7 mouse cellular contexts compared by ENCODE assay signal in the genomic region with DNA sequence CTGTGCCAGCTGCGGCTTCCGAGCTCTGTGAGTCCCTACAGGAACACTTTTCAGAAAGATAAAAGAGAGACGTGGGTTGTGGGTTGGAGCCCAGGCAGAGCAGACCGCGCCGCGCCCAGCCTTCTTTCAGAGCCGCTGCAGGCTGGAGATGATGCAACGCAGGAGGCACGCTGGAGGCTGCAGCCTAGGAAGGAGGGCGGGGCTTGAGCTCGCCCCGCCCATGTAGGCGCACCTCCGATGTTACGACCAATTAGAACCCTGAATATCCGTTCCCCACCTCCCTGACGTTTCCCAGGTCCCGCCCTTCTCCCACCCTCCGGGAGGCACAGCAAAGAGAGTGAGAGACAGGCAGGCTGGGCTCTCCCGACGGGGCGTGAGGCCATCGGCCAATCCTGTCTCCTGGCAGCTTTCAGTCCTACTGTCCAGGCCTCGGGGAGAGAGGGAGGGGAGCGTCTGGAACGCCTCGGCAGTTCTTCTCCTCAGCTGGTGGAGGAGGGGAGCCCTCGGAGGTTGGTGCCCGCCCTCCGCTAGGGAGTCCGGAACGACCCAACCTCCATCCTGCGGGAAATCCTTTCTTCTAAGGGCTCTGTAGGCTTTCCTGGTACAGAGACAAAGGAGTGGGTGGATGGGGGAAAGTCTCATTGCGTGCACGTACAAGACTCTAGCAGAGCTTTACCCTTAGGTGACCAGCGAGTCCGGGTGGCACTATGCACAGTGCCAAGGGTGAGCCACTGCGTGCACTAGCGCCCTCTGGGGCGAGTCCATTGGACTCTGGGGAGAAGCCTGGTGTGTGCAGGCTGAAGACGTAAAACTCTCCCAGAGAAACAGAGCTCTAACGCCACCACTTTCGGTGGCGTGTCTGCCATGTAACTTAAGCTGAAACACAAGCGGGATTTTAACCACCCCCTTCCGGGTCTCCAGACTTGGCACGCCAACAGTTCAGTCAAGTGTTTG. TPM values are rescaled to one million over a fixed set of nuclear protein-coding genes. Genes with fewer than 3 reads are reported as not detected.
DNase-seq lines count a peak whose midpoint lies in the region; ATAC-seq lines count a peak whose summit lies in the region.

A gene (minus strand): TSS at position 153 of the 954 bp plus-strand sequence.

- peaks cover 6% of the 10 kb centered on the region; the same call in 1 of the 2 replicates for H3K4me1 ChIP-seq in intestine, embryonic 16.5 days (ENCODE audit: control insufficient read depth, insufficient read depth, low read length)
- peaks cover 9% of the 10 kb centered on the region; the same call in 1 of the 2 replicates for H3K4me1 ChIP-seq in midbrain, embryonic 11.5 days (ENCODE audit: control insufficient read depth, insufficient read depth, low read length)

- no peaks in the 10 kb centered on the region for H3K36me3 ChIP-seq in intestine, embryonic 16.5 days (ENCODE audit: control insufficient read depth, insufficient read depth, low read length)
- no peaks in the 10 kb centered on the region for H3K36me3 ChIP-seq in midbrain, embryonic 11.5 days (ENCODE audit: control insufficient read depth, insufficient read depth, low read length)

- no peaks in the 10 kb centered on the region for H3K9me3 ChIP-seq in intestine, embryonic 16.5 days (ENCODE audit: control insufficient read depth, low read length)
- no peaks in the 10 kb centered on the region for H3K9me3 ChIP-seq in midbrain, embryonic 11.5 days (ENCODE audit: control insufficient read depth, low read length)

- H3K4me2 ChIP-seq in intestine, embryonic 16.5 days (ENCODE audit: low read depth, low read length): peak within 1 kb of the TSS; percentile 96
- H3K4me2 ChIP-seq in midbrain, embryonic 11.5 days: peak within 1 kb of the TSS; percentile 79

- H3K9ac ChIP-seq in intestine, embryonic 16.5 days (ENCODE audit: low read depth, low read length): peak within 1 kb of the TSS; percentile 84
- peak within 1 kb of the TSS; percentile 74 for H3K9ac ChIP-seq in midbrain, embryonic 11.5 days (ENCODE audit: low read length)

- no peaks in the 10 kb centered on the region for H3K27me3 ChIP-seq in intestine, embryonic 16.5 days (replicated peaks; ENCODE audit: control insufficient read depth, insufficient read depth, low read length)
- no peaks in the 10 kb centered on the region for H3K27me3 ChIP-seq in midbrain, embryonic 11.5 days (ENCODE audit: control insufficient read depth, insufficient read depth, low read length)

- peak; percentile 99 for ATAC-seq in intestine, embryonic 16.5 days
- peak; percentile 99 for ATAC-seq in midbrain, embryonic 11.5 days (ENCODE audit: low FRiP score)

- WGBS in intestine, embryonic 16.5 days: under 1% methylated on average over 46 of the region's 48 CpGs
- WGBS in midbrain, embryonic 11.5 days: under 1% methylated on average over 48 of the region's 48 CpGs

- peak; percentile 94 for DNase-seq in adrenal gland, adult 8-10 months
- DNase-seq in embryo, embryonic 9.5 days (ENCODE audit: extremely low spot score): peak; percentile 99
- DNase-seq in gastrocnemius, postnatal 4 days (ENCODE audit: low spot score in 2 of 2): peak; percentile 69 to 90
- DNase-seq in left cerebral cortex, postnatal 36 days (ENCODE audit: low spot score in 2 of 2): peak; percentile 90 to 91
- peak; percentile 100 for DNase-seq in midbrain, embryonic 11.5 days (ENCODE audit: low spot score, missing footprints)
- DNase-seq in skeletal muscle tissue, adult 2 months (ENCODE audit: low read depth, low spot score): peak; percentile 97

- intact Hi-C loops in left cerebral cortex, postnatal 36 days (cut with DNase I): loop anchor here (2.0 to 10.0 kb wide), 4 partner anchors 68 to 406 kb away; no protein-coding TSS in a partner anchor

- H3K4me3 ChIP-seq in intestine, embryonic 16.5 days (ENCODE audit: low read length): peak within 1 kb of the TSS; percentile 77
- peak within 1 kb of the TSS; percentile 69 for H3K4me3 ChIP-seq in midbrain, embryonic 11.5 days (ENCODE audit: low read depth, low read length)

- peak within 1 kb of the TSS; percentile 98 for H3K27ac ChIP-seq in intestine, embryonic 16.5 days (ENCODE audit: low read length)
- peak within 1 kb of the TSS; percentile 81 for H3K27ac ChIP-seq in midbrain, embryonic 11.5 days (ENCODE audit: low read depth, low read length)

RNA-seq across cellular contexts. Expression of the gene that starts here (rescaled TPM):
- total RNA-seq in adrenal gland, adult 8-10 months (2022): 10 to 100 TPM in 1 of 4 experiments, 1 to 10 TPM in 3; 8.3 to 10.8 (median 9.3) TPM
- total RNA-seq in gastrocnemius, postnatal 4 days (2021): 1 to 10 TPM; 7.4 to 8.5 TPM
- 11.2 and 11.9 TPM in 2 replicates for polyA plus RNA-seq in intestine, embryonic 16.5 days (2015; fragmentation: Nextera tagmentation; extraction: Ambion mirVana)
- 10 to 100 TPM; 38.3 to 40.3 TPM for total RNA-seq in left cerebral cortex, postnatal 36 days (2021)
- polyA plus RNA-seq in midbrain, embryonic 11.5 days (2014; fragmentation: Nextera tagmentation; extraction: Ambion mirVana): 20.2 and 21.0 TPM in 2 replicates

Comparison
In these comparisons a context has a peak if more than half of its experiments do, and no peak if none do; other contexts are left out.
1. Peak in every context shown above with its lines: DNase-seq, ATAC-seq, H3K4me3 ChIP-seq and H3K27ac ChIP-seq.